Mouse (Mus musculus) skeletal muscle tissue, adult 2 months (tissue): ENCODE measurements around the gene Hadhb.

Experiments
- DNase-seq: peaks from one replicate; pipeline ENCODE4 v3.0.0-alpha.2; 2012; ENCODE audit warnings: low read depth, low spot score

Gene Hadhb

DNA sequence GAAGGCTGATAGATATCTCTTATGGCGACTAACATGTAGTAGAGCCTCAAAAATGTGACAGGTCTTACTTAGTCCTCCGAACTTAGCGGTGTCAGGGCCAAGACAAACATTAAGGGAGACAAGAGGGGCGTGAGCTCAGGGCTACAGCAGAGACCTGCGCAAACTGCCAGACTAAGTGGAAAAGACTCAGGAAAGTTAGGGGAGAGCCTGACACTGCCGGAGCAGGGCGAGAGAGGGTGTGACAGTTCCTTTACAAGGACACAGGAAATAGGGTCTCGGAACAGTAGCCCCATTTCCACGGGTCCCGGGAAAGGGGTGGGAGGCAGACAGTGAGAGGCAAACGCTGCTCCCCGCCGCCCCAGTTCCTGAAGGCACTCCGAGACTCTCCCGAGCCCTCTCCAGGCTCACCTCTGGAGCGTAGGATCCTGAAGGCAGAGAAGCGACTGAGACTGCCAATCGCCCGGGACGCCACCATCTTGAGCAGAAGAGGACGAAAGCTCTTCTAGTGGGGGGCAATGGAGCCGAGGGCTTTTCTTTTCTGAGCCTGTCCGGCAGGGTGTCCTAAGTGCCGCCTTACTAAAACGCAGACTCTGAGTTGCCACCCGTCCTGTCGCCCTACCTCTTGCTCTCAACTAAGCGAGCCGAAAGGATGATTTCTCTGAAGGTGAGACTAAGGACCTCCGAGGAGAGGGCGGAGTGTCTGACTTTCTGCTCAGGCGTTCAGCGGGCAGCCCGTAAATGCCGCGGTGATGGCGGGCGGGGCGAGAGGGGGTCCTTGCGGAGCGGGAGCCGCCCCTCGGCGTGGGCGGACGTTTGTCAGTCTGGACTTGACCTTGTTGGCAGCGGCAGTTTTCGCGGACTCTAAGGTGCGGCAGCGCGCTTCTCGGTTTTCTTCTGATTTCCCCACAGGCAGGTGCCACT lies at the start of gene Hadhb, which contains the start of gene Hadha:
Hadhb (plus strand) TSS at position 775 of the 921 bp plus-strand sequence.
Hadha (minus strand) TSS at position 689 of the 921 bp plus-strand sequence.
- DNase-seq, result peak; percentile 90

DNA sequence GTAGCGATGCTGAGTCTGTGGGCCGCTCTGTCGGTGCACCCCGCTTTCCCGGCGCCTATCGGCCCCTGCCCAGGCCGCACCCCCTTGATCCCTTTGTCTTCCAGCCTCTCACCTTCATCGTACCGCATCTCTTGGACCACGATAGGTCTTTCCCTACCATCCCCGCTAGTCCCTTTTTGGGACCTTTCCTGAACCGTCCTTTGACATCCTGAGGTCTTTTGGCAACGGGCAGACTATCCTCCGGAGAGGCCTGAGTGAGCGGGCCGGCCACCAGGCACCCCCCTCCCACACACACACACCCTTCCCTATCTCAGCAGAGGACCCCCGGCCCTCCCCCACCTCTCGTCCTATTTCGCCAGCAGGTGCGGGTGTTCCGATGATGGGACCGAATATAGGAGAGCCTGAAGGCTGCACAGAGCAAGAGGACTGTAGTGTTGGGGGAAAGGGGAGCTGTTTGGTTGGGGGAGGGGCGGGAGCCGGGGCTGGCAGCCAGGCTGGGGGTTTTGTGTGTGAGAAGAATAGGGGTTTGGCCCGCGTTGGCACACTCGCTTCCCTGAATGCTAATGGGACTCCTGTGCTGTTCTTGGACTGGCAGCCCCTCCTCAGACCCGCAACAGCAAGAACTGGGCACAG lies 49.3 kb upstream of the Hadhb start, which contains the start of gene 3110082J24Rik:
3110082J24Rik (minus strand) TSS at position 419 of the 633 bp plus-strand sequence.
- DNase-seq, result no peak

DNA sequence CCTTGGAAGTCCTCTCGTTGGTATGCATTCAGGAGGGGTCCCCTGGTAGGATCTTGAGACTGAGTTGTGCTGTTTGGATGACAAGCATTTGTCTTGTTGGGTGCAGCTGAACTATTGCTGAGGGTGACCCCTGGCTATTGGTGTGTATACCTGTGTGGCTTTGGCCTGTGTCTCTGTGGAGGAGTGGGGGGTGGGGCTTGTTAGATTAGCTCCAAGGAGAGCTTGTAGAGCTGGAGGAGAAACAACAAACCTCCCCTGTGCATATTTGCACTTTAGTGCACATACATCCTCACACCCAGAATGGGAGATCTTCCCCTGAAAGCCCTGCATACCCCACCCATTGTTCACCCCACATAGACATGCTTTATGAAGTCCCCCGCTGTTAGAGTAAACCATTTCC lies 48.3 kb upstream of the Hadhb start:
- DNase-seq, result no peak

GRCm38 (mm10) chr5:30107186-30107585 lies 47.9 kb upstream of the Hadhb start:
- no peak for DNase-seq

GRCm38 (mm10) chr5:30107611-30108041 lies 47.4 kb upstream of the Hadhb start:
- DNase-seq, result no peak

- no peak for DNase-seq
Observed at GRCm38 (mm10) chr5:30108233-30108632, 46.8 kb upstream of the Hadhb start.

DNA sequence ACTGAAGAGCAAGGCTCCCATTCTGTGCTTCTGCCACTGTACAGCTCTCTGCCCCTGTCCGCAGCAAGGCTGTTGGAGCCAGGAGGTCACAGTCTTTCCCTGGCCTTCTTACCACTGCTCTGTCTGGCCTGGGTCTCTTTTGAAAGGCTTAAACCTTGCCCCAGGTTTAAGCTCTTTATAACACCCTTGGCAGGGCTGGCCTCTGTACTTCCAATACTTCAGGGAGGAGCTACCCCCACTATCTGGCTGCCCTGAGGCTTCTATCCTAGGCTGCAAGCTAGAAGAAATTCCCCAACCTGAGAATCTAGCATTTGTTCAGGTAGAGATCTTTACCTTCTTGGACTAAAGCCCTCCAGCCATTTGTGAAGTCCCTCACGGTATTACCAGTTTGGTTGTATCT lies 45.1 kb upstream of the Hadhb start:
- DNase-seq, result no peak

GRCm38 (mm10) chr5:30110371-30111060 lies 44.5 kb upstream of the Hadhb start:
- no peak for DNase-seq

GRCm38 (mm10) chr5:30111126-30111525 lies 43.9 kb upstream of the Hadhb start:
- no peak for DNase-seq

- DNase-seq, result no peak
Observed at GRCm38 (mm10) chr5:30111771-30112170, 43.3 kb upstream of the Hadhb start.

GRCm38 (mm10) chr5:30112533-30113068 lies 42.4 kb upstream of the Hadhb start:
- DNase-seq, result no peak

DNA sequence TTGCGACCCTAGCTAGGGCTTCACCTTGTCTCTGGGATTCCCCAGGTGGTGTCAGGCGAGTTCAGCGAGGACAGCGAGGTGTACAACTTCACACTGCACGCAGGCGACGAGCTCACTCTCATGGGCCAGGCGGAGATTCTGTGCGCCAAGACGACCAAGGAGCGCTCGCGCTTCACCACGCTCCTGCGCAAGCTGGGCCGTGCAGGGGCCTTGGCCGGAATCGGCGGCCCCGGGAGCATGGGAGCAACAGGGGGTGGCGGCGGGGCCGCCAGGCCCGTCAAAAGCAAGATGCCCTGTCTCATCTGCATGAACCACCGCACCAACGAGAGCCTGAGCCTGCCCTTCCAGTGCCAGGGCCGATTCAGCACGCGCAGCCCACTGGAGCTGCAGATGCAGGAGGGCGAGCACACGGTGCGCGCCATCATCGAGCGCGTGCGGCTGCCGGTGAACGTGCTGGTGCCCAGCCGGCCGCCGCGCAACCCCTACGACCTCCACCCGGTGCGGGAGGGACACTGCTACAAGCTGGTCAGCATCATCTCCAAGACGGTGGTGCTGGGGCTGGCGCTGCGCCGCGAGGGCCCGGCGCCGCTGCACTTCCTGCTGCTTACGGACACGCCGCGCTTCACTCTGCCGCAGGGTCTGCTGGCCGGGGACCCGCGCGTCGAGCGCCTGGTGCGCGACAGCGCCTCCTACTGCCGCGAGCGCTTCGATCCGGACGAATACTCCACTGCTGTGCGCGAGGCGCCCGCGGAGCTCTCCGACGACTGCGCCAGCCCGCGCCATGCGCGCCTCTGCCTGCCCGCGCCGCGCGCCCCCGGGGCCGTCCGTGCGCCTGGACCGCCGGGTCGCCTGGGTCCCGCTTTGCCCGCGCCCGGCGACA lies 40.9 kb upstream of the Hadhb start:
- no peak for DNase-seq

DNA sequence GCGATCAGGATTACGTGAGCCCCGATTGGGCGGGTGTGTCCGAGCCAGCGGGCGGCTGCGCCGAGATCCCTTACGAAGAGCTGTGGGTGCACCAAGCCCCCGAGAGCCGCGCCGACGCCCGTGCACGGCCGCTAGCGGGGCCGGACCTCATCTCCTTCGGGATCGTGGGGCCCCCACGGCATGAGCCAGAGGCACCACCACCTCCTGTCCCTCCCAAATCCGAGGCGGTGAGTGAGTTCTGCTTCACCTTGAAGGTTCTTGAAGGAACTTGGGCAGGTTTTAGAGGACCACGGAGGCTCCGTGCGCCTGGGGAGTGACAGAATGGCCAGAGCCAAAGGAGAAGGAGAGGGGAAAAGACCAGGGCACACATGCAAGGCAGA lies 40.3 kb upstream of the Hadhb start:
- DNase-seq, result no peak

GRCm38 (mm10) chr5:30115718-30116117 lies 39.3 kb upstream of the Hadhb start:
- no peak for DNase-seq

DNA sequence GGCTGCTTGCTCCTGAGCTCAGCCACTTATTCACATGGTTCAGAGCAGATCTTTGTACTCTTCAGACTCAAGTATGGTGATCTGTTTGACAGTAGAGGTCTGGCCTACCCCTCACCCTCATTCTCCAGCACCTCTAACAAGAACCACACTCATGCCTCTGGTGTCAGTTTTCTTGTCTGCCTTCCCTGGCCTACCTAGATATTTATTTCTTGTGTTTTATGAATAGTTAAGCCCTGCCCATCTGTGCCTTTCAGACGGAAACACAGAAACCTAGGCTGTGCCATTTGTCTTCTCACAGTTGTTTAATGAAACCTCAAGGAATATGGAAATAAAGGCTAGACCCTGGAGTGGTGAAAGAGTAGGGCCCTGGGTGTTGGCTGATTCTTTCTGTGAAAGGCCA lies 37.0 kb upstream of the Hadhb start:
- DNase-seq, result no peak

- no peak for DNase-seq
Observed at GRCm38 (mm10) chr5:30119163-30119562, 35.9 kb upstream of the Hadhb start.

DNA sequence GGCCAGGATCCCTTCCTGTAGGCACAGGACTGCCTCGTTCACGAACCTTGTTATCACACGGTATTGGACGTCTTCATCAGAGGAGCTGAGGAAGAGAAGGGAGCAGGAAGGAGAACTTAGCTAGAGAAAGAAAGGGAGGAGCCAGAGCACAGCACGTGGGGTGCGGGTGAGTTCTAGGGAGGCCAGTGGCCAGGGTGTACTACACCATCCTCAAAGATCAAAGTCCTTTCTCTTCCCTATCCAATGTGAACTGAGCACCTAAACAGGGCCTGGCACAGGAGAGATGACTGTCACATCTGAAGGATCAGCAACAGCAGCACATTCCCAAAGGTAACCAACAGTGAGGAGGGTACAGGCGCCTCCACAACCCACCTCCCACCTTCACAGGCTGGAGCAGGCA lies 34.9 kb upstream of the Hadhb start:
- no peak for DNase-seq

- DNase-seq, result no peak
Observed at GRCm38 (mm10) chr5:30122481-30122880, 32.6 kb upstream of the Hadhb start.

GRCm38 (mm10) chr5:30125587-30125986 lies 29.5 kb upstream of the Hadhb start:
- peak; percentile 35 for DNase-seq

GRCm38 (mm10) chr5:30126756-30127155 lies 28.3 kb upstream of the Hadhb start:
- DNase-seq, result no peak
